Mouse (Mus musculus) spleen, adult 2 months (tissue): ENCODE measurements around the gene 1810037I17Rik.

Source experiments
- CTCF ChIP-seq: fragments of 200-500 bp; IDR thresholded peaks from 2 replicates; pipeline ENCODE4 v1.5.1; 2011; ENCODE audit warnings: mild to moderate bottlenecking, inconsistent platforms; ENCODE audit not compliant: insufficient read depth, insufficient read length, insufficient replicate concordance; ENCODE audit errors: extremely low read depth
- POLR2A ChIP-seq: fragments of 200-500 bp; IDR thresholded peaks from 2 replicates; pipeline ENCODE4 v1.6.1; 2011; ENCODE audit warnings: low read depth, low read length, inconsistent platforms

- TF ChIP-seq POLR2A: no peak
- TF ChIP-seq CTCF: no peak
These were observed 40.3 kb downstream of the 1810037I17Rik start for GRCm38 (mm10) chr3:122964301-122964700.
